Mouse (Mus musculus): ENCODE data around the gene Prpf19. TPM values are rescaled to one million over a fixed set of nuclear protein-coding genes. Genes with fewer than 3 reads are reported as not detected.

Prpf19 gene
- total RNA-seq (2023) = 100 to 1,000 TPM; 122 to 135 TPM

DNA sequence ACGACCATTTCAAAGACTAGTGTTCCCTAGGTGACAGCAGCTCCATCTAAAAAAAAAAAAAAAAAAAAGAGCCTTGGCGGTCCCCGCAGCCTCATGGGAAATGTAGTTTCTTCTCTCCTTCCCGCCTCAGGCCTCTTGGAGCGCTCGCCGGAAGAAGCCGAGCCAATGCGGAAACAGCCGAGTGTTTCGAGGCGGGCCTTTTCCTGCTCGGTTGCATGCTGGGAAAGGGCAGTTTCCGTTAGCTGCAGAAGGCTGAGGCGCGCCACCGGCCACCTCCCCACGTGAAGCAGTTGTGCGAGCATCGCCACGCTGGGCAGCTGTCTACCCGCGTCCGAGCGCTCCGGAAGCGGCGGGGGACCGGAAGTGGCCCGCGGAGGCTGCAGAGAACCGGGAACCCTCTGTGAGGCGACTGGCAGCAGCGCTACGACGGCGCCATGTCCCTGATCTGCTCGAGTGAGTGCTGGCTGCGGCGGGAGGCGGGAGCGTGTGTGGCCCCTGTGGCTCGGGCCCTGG is at the start of gene Prpf19:
Prpf19 (plus strand) TSS at position 216 of the 513 bp plus-strand sequence.

DNA sequence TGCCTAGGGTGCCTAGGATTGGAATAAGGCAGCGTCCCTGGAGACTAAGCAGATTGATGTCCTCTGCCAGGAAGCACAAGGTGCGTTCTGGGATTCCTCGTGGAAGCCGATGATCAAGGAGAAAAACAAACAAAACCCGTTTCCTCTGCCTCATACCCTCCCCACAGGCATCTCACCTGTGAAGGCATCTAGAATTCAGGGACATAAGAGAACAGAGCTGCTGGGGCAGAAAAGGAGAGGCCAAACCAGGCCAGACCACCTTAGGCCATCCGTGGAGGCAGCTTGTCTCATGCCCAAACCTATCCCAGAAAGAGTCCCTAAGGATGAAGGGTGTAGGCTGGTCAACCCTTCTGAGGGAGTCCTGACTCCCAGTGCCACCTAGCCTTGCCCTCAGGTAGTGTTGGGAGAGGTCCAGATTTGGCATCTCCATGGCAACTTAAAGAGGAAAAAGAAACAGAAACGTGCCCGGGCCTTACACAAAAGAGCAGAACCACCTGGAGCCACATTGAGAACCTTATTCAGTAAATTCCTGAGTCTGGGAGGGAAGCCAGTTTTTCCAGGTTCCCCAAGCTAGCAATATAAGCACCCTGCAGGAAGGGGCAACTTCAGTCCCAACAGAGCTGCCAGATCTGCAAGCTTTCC is 25.0 kb upstream of the Prpf19 start, which contains the start of gene Tmem132a:
Tmem132a (minus strand) TSS at position 55 of the 642 bp plus-strand sequence.

DNA sequence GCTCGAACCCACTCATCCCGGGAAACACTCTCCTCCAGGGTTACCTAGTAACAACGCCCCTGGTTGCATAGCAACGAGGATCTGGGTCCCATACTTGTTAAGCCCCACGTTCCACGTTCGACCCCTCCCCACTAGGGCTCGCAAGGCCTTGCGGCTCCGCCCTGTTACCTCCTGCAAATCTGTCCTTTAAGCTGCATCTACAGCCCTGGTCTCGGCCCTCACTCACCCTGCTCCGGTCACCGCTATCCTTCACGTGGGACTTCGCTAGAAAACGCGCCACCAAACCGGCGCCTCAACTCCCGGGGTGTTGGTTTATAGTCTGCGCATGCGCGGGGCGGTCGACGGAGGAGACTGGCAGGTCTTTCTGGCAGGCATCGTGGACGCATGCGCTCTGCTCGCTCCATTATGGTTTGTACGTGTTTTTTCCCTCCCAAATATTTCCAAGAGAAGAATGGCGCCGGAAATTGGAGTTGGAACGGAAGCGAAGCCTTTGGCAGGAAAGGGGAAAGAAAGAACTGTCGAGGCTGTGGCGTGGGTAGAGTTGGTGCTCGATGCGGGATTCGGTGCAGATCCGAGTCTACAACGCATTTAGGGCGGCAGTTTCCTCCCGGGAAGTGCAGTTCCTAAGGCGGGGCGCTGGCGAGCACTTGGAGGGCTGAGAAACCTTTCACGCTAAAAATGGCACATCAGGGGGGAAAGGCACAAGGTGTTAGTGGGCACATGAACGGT is 13.4 kb upstream of the Prpf19 start, which contains the start of gene Tmem109:
Tmem109 (minus strand) TSS at position 576 of the 729 bp plus-strand sequence.

DNA sequence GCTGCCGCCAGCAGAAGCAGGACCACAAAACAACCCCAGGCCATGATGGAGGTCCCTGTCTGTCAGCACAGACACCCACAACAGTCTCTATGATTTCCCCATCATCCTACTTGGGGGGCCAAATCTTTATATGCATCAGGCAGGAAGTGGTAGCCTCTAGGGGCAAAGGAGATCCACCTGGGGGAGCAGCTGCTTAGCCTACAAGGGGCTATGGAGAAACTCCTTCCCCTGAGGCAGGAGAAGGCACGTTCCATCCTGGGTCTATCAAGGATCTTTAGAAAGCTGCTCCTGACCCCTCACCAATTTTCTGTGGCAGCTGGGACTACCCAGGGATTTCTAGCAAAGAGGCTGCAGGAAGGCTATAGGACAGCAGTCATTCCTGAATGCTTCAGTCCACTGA is 25.5 kb downstream of the Prpf19 start, which contains the start of gene Zp1:
Zp1 (minus strand) TSS at position 101 of the 400 bp plus-strand sequence.

DNA sequence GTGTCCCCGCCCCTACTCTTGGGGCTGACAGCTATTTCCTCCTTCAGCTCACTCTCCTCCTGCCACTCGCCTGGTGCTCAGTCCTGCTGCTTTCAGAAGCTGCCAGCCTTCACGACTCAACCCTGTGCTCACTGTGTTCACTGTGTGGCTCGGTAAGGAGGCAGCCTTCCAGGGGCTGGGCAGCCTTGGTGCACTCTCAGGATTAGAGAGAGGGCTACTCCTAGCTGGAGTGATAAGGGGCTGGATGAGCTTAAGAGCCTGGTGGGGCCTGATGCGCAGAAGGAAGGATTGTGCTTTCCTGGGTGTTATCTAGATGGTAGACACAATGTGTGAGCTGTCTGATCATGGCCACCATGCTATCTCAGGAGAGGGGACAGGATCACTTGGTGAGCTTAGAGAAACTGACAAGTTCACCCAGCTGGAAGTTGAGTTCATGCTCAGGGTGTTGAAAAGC is 42.1 kb downstream of the Prpf19 start, which contains the start of gene Ptgdr2:
Ptgdr2 (plus strand) TSS at position 51 of the 454 bp plus-strand sequence.

DNA sequence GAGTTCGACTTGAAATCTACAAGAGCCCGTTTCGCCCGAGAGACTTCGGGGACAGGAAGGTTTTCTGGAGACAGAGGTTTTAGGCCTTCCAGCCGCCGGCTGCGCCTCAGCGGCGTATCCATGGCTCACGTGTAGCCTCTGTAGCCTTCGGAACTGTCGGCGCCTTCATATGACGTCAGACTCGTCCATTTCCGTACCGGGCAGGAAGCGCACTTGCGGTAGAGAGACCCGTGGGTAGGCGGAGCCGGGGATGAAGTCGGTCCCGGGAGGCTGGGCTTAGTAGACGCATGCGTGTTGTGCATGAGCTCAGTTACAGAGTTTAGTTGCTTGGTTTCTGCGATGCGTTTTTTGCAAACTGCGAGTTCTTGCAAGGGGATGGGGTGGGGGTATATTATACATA is 54.1 kb downstream of the Prpf19 start, which contains the start of gene Ccdc86:
Ccdc86 (minus strand) TSS at position 155 of the 400 bp plus-strand sequence.

Other genes with a start within 250 kb of the Prpf19 start
- gene Pga5, start 217.2 kb upstream of the Prpf19 start, total RNA-seq (2023) = not detected
- gene Vps37c, start 206.5 kb upstream of the Prpf19 start, total RNA-seq (2023) = 10 to 100 TPM; 19.0 to 20.5 TPM
- gene Cd5, start 156.2 kb upstream of the Prpf19 start, total RNA-seq (2023) = 1 to 10 TPM; 1.8 to 1.9 TPM
- gene Cd6, start 65.2 kb upstream of the Prpf19 start, total RNA-seq (2023) = 1 to 10 TPM in 1 of 2 experiments, not detected in 1; 1.2 TPM
- gene Slc15a3, start 55.5 kb upstream of the Prpf19 start, total RNA-seq (2023) = 10 to 100 TPM; 27.5 to 29.0 TPM
- under 1 TPM in 1 of 2 experiments, not detected in 1; 0.65 TPM for gene Tmem132a, start 25.3 kb upstream of the Prpf19 start, total RNA-seq (2023)
- gene Tmem109, start 13.2 kb upstream of the Prpf19 start, total RNA-seq (2023) = 10 to 100 TPM; 26.1 to 30.0 TPM
- gene Zp1, start 25.4 kb downstream of the Prpf19 start, total RNA-seq (2023) = not detected
- not detected for gene Ptgdr2, start 41.9 kb downstream of the Prpf19 start, total RNA-seq (2023)
- gene Ccdc86, start 54.0 kb downstream of the Prpf19 start, total RNA-seq (2023) = 10 to 100 TPM; 44.1 to 55.0 TPM
- not detected for gene Ms4a10, start 79.4 kb downstream of the Prpf19 start, total RNA-seq (2023)
- gene Ms4a15, start 98.0 kb downstream of the Prpf19 start, total RNA-seq (2023) = not detected
- not detected for gene Ms4a18, start 122.8 kb downstream of the Prpf19 start, total RNA-seq (2023)
- gene Ms4a8a, start 185.9 kb downstream of the Prpf19 start, total RNA-seq (2023) = not detected
- gene 1700017D01Rik, start 235.6 kb downstream of the Prpf19 start, total RNA-seq (2023) = not detected